Mouse (Mus musculus): ENCODE results near the gene Macc1. TPM values are rescaled to one million over a fixed set of nuclear protein-coding genes. Genes with fewer than 3 reads are reported as not detected.
A peak's percentile ranks its signal among the peaks of the same experiment; 100 is the strongest.

The Macc1 gene
- polyA plus RNA-seq, 1 experiment from 2014 or later = 0.05 TPM

- no peak overlapping the region for H3K4me2 ChIP-seq
Measured at GRCm38 (mm10) chr12:119426887-119427204, 112.8 kb downstream of the Macc1 start.

GRCm38 (mm10) chr12:119440720-119441119 lies 126.7 kb downstream of the Macc1 start:
- Histone ChIP-seq H3K9ac (ENCODE audit: low read length) (no peak overlapping the region), H3K4me3 (ENCODE audit: low read depth, low read length) (no peak overlapping the region), H3K27ac (ENCODE audit: low read depth, low read length) (no peak overlapping the region), H3K36me3 (ENCODE audit: control insufficient read depth, insufficient read depth, low read length) (no peaks in the 10 kb centered on the region), H3K4me1 (ENCODE audit: control insufficient read depth, insufficient read depth, low read length) (no peaks in the 10 kb centered on the region), H3K4me2 (no peak overlapping the region), H3K27me3 (ENCODE audit: control insufficient read depth, insufficient read depth, low read length) (no peaks in the 10 kb centered on the region), H3K9me3 (ENCODE audit: control insufficient read depth, low read length) (no peaks in the 10 kb centered on the region)
- DNase-seq (ENCODE audit: low spot score, missing footprints) (no peak), ATAC-seq (ENCODE audit: low FRiP score) (no peak)
- WGBS = 82% methylated on average over 2 of the region's 2 CpGs

More at GRCm38 (mm10) chr12:119426887-119427204, 112.8 kb downstream of the Macc1 start:
- WGBS = 78% methylated on average over 1 of the region's 1 CpGs
- DNase-seq (ENCODE audit: low spot score, missing footprints) (peak; percentile 92), ATAC-seq (ENCODE audit: low FRiP score) (peak; percentile 92)
- Histone ChIP-seq H3K4me1 (ENCODE audit: control insufficient read depth, insufficient read depth, low read length) (no peaks in the 10 kb centered on the region), H3K27ac (ENCODE audit: low read depth, low read length) (no peak overlapping the region), H3K27me3 (ENCODE audit: control insufficient read depth, insufficient read depth, low read length) (no peaks in the 10 kb centered on the region), H3K9me3 (ENCODE audit: control insufficient read depth, low read length) (no peaks in the 10 kb centered on the region), H3K9ac (ENCODE audit: low read length) (no peak overlapping the region), H3K36me3 (ENCODE audit: control insufficient read depth, insufficient read depth, low read length) (no peaks in the 10 kb centered on the region), H3K4me3 (ENCODE audit: low read depth, low read length) (no peak overlapping the region)

- ATAC-seq (ENCODE audit: low FRiP score) (no peak), DNase-seq (ENCODE audit: low spot score, missing footprints) (no peak)
- no peak overlapping the region for H3K9ac ChIP-seq (ENCODE audit: low read length)
- WGBS = 87% methylated on average over 2 of the region's 2 CpGs
- H3K27ac ChIP-seq (ENCODE audit: low read depth, low read length) = no peak overlapping the region
- H3K4me1 ChIP-seq (ENCODE audit: control insufficient read depth, insufficient read depth, low read length) = no peaks in the 10 kb centered on the region
- H3K4me3 ChIP-seq (ENCODE audit: low read depth, low read length) = no peak overlapping the region
- H3K4me2 ChIP-seq = no peak overlapping the region
- no peaks in the 10 kb centered on the region for H3K36me3 ChIP-seq (ENCODE audit: control insufficient read depth, insufficient read depth, low read length)
- H3K9me3 ChIP-seq (ENCODE audit: control insufficient read depth, low read length) = no peaks in the 10 kb centered on the region
- H3K27me3 ChIP-seq (ENCODE audit: control insufficient read depth, insufficient read depth, low read length) = no peaks in the 10 kb centered on the region
Measured at GRCm38 (mm10) chr12:119450116-119450515, 136.0 kb downstream of the Macc1 start.

- Histone ChIP-seq H3K4me3 (ENCODE audit: low read depth, low read length) (no peak overlapping the region), H3K9ac (ENCODE audit: low read length) (no peak overlapping the region), H3K4me1 (ENCODE audit: control insufficient read depth, insufficient read depth, low read length) (no peaks in the 10 kb centered on the region), H3K4me2 (no peak overlapping the region), H3K27ac (ENCODE audit: low read depth, low read length) (no peak overlapping the region), H3K36me3 (ENCODE audit: control insufficient read depth, insufficient read depth, low read length) (no peaks in the 10 kb centered on the region), H3K27me3 (ENCODE audit: control insufficient read depth, insufficient read depth, low read length) (no peaks in the 10 kb centered on the region), H3K9me3 (ENCODE audit: control insufficient read depth, low read length) (no peaks in the 10 kb centered on the region)
- WGBS = 70% methylated on average over 3 of the region's 3 CpGs
- DNase-seq (ENCODE audit: low spot score, missing footprints) (no peak), ATAC-seq (ENCODE audit: low FRiP score) (no peak)
Measured at GRCm38 (mm10) chr12:119451232-119451631, 137.2 kb downstream of the Macc1 start.

- no peak overlapping the region for H3K9ac ChIP-seq (ENCODE audit: low read length)
- no peak overlapping the region for H3K4me2 ChIP-seq
- no peak for ATAC-seq (ENCODE audit: low FRiP score)
- H3K27ac ChIP-seq (ENCODE audit: low read depth, low read length) = no peak overlapping the region
- DNase-seq (ENCODE audit: low spot score, missing footprints) = no peak
- 41% methylated on average over 1 of the region's 1 CpGs for WGBS
- H3K27me3 ChIP-seq (ENCODE audit: control insufficient read depth, insufficient read depth, low read length) = no peaks in the 10 kb centered on the region
- H3K9me3 ChIP-seq (ENCODE audit: control insufficient read depth, low read length) = no peaks in the 10 kb centered on the region
- no peaks in the 10 kb centered on the region for H3K4me1 ChIP-seq (ENCODE audit: control insufficient read depth, insufficient read depth, low read length)
- no peak overlapping the region for H3K4me3 ChIP-seq (ENCODE audit: low read depth, low read length)
- no peaks in the 10 kb centered on the region for H3K36me3 ChIP-seq (ENCODE audit: control insufficient read depth, insufficient read depth, low read length)
Measured at GRCm38 (mm10) chr12:119454076-119454475, 140.0 kb downstream of the Macc1 start.

- H3K9me3 ChIP-seq (ENCODE audit: control insufficient read depth, low read length) = no peaks in the 10 kb centered on the region
- no peak overlapping the region for H3K9ac ChIP-seq (ENCODE audit: low read length)
- H3K4me1 ChIP-seq (ENCODE audit: control insufficient read depth, insufficient read depth, low read length) = no peaks in the 10 kb centered on the region
- H3K27me3 ChIP-seq (ENCODE audit: control insufficient read depth, insufficient read depth, low read length) = no peaks in the 10 kb centered on the region
- ATAC-seq (ENCODE audit: low FRiP score) (peak; percentile 98), DNase-seq (ENCODE audit: low spot score, missing footprints) (peak; percentile 92)
- no peaks in the 10 kb centered on the region for H3K36me3 ChIP-seq (ENCODE audit: control insufficient read depth, insufficient read depth, low read length)
- no peak overlapping the region for H3K4me2 ChIP-seq
- WGBS = 46% methylated on average over 2 of the region's 2 CpGs
- H3K4me3 ChIP-seq (ENCODE audit: low read depth, low read length) = no peak overlapping the region
- no peak overlapping the region for H3K27ac ChIP-seq (ENCODE audit: low read depth, low read length)
Measured at GRCm38 (mm10) chr12:119464040-119464939, 150.2 kb downstream of the Macc1 start.

GRCm38 (mm10) chr12:119464940-119465245 lies 150.8 kb downstream of the Macc1 start:
- H3K4me1 ChIP-seq (ENCODE audit: control insufficient read depth, insufficient read depth, low read length) = no peaks in the 10 kb centered on the region
- no peak for DNase-seq (ENCODE audit: low spot score, missing footprints)
- ATAC-seq (ENCODE audit: low FRiP score) = peak; percentile 61
- H3K9me3 ChIP-seq (ENCODE audit: control insufficient read depth, low read length) = no peaks in the 10 kb centered on the region
- no peak overlapping the region for H3K4me2 ChIP-seq
- no peak overlapping the region for H3K9ac ChIP-seq (ENCODE audit: low read length)
- no peaks in the 10 kb centered on the region for H3K36me3 ChIP-seq (ENCODE audit: control insufficient read depth, insufficient read depth, low read length)
- H3K4me3 ChIP-seq (ENCODE audit: low read depth, low read length) = no peak overlapping the region
- H3K27ac ChIP-seq (ENCODE audit: low read depth, low read length) = no peak overlapping the region
- WGBS = 73% methylated on average over 1 of the region's 1 CpGs
- no peaks in the 10 kb centered on the region for H3K27me3 ChIP-seq (ENCODE audit: control insufficient read depth, insufficient read depth, low read length)

- Histone ChIP-seq H3K4me2 (no peak overlapping the region), H3K36me3 (ENCODE audit: control insufficient read depth, insufficient read depth, low read length) (no peaks in the 10 kb centered on the region), H3K27me3 (ENCODE audit: control insufficient read depth, insufficient read depth, low read length) (no peaks in the 10 kb centered on the region), H3K4me1 (ENCODE audit: control insufficient read depth, insufficient read depth, low read length) (no peaks in the 10 kb centered on the region), H3K27ac (ENCODE audit: low read depth, low read length) (no peak overlapping the region), H3K4me3 (ENCODE audit: low read depth, low read length) (no peak overlapping the region), H3K9me3 (ENCODE audit: control insufficient read depth, low read length) (no peaks in the 10 kb centered on the region), H3K9ac (ENCODE audit: low read length) (no peak overlapping the region)
- 79% methylated on average over 1 of the region's 1 CpGs for WGBS
- DNase-seq (ENCODE audit: low spot score, missing footprints) (no peak), ATAC-seq (ENCODE audit: low FRiP score) (no peak)
Measured at GRCm38 (mm10) chr12:119467656-119468055, 153.6 kb downstream of the Macc1 start.

- Histone ChIP-seq H3K9me3 (ENCODE audit: control insufficient read depth, low read length) (no peaks in the 10 kb centered on the region), H3K9ac (ENCODE audit: low read length) (no peak overlapping the region), H3K4me1 (ENCODE audit: control insufficient read depth, insufficient read depth, low read length) (no peaks in the 10 kb centered on the region), H3K4me3 (ENCODE audit: low read depth, low read length) (no peak overlapping the region), H3K36me3 (ENCODE audit: control insufficient read depth, insufficient read depth, low read length) (no peaks in the 10 kb centered on the region), H3K27ac (ENCODE audit: low read depth, low read length) (no peak overlapping the region), H3K4me2 (no peak overlapping the region), H3K27me3 (ENCODE audit: control insufficient read depth, insufficient read depth, low read length) (no peaks in the 10 kb centered on the region)
- DNase-seq (ENCODE audit: low spot score, missing footprints) = no peak
- ATAC-seq (ENCODE audit: low FRiP score) = peak; percentile 76
Measured at GRCm38 (mm10) chr12:119470260-119470659, 156.2 kb downstream of the Macc1 start.

Measured in midbrain, embryonic 11.5 days (tissue).